Mouse (Mus musculus) Muller cell, postnatal 12 days (primary cell): Measurements from ENCODE around the gene Plxna4.

Source experiments
- DNase-seq: peaks from one replicate; pipeline ENCODE4 v3.0.0-alpha.2; 2015; ENCODE audit errors: inconsistent ontology term

Plxna4 gene

DNA sequence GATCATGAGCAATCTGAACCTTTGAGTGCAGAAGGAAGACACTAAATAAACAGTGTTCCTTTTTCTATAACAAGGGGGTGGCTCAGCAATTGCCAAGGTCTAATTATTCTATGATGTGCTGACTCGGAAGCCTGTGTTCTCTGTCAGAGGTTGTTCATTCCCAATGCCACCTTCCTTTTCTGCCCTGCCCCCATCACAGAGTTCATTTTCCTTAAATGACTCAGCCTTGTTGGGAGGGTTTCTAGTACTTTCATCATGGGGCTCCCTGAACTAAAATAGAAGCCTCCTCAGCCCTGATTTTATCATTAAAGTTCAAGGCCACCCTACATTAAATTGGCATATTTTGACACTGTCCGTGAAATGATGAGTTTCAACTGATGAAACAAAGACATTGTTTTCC is 242.0 kb downstream of the Plxna4 start:
- DNase-seq: no peak

DNA sequence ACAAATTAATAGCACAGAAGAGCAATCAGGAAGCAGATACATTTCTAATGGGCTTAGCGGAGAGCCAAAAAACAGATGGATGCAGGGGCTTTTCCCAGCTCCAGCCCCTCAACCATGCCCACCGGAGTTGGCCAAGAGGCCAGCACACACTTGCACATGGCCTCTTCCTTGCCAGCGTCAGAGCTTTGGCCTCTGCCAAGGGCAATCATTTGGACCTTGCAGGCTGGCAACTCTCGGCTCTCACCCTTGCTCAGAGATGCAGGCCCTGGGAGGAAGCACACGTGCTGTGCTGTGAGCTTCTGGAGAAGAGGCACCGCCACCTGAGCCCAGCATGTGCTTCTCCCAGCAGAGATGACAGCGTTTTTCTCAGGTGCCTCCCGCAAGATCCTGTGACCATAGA is 245.3 kb downstream of the Plxna4 start:
- DNase-seq: no peak

DNA sequence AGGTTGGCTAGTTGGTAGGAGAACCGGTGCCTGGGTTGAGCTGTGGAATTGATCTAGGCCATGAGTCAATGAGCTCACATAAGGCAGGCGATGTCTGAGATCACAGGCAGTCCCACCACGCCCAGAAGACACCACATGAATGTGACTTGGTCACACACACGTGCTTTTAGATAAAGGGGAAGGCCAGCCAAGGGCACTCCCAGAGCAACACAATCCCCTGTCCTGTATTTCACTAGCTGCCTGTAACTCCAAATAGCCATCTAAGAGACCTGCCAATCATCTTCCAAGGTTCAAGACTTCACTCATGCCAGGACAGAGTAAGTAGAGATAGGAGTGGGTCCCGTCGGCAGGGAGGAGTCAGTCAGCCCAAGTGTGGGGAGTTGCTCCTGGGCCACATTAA is 245.7 kb downstream of the Plxna4 start:
- no peak for DNase-seq

- no peak for DNase-seq
These were observed 249.5 kb downstream of the Plxna4 start for GRCm38 (mm10) chr6:32338416-32338943.

DNA sequence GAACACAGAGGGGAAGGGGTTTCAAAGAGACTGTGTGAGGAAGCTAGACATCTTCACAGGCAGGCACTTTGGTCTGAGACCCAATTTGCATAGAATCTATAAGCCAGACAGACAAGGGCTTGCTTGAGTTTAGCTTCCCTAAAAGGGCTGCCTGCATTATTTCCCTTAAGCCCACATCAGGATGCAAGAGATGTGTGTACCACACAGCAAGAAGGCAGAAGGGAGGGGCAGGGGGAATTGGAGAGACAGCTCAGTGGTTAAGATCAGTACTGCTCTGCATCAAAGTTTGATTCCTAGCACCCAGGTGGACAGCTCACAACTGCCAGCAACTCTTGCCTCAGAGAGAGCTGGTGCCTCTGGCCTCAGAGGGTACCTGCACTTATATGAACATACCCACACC is 256.7 kb downstream of the Plxna4 start:
- DNase-seq: no peak

DNA sequence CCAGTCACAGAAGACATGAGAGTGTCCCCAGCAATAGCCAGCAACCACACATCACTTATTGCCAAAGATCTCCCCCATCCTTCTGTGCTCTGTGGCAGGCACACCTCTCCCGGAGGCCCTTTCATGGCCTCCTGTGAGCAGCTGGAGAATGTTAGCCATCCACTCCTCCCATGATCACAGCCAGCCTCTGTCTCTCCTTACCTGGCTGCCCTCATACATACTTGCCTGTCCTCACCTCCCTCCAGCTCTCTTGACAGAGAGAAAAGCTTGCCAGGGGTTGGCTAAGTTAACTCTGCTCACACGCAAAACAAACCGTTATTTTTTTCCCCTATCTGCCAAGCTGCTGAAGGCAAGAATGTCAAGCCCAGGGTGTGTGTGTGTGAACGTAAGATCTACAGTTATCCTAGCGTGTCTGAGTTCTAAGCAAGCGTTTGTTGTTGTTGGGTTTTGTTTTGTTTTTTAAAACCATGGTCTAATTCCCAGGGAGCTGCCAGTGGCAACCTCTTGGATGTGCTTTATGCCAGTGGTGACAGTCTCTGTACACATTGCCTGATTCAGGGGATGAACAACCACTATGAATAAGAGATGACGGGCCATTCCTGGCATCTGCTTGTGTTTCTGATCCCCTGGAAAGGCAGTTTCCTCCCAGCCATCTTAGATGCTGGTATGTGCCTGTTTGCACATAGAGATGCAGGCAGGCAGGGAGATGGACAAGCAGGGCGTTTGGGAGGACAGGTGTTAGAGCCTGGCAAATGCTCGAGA is 257.8 kb downstream of the Plxna4 start:
- DNase-seq: no peak

DNA sequence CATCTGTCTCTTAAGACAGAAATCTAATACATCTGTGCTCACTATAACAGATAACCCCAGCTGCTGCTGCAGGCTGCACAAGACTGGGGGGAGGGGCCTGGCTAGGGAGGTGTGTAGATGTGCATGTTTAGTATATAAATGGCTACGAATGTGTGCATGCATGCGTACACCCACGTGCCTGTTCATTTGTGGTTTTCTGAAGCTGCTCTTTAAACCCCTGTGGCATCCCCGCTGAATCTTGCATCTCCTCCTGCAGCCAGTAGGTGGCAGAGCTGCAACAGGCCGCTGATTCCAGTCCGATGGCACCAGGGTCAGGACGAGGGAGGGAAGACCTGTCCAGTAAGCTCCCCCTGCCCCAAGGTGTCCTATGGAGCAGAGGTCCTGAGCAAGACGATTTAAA is 260.0 kb downstream of the Plxna4 start:
- peak; percentile 79 for DNase-seq

GRCm38 (mm10) chr6:32327173-32327572 is 260.8 kb downstream of the Plxna4 start:
- DNase-seq: peak; percentile 25

- no peak for DNase-seq
These were observed 261.6 kb downstream of the Plxna4 start for GRCm38 (mm10) chr6:32326406-32326805.

- no peak for DNase-seq
These were observed 262.1 kb downstream of the Plxna4 start for GRCm38 (mm10) chr6:32325851-32326250.

DNA sequence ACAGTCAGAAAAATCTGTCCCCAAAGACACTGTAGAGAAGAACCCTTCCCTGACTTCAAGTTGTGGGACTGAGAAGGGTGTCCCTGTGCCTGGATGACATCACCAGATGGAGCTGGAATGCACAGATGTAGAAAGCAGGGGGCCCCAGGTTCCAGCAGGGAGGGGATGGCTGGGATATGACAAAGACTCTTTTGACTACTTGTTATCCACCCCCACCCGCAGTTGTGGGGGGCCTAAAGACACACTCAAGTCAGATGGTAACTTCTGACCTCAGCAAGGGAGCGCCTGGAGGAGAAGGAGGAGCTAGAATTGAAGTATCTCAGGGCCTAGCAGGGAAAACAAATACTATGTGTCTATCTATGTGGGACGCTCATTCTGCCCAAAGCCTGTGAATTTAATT is 266.8 kb downstream of the Plxna4 start:
- no peak for DNase-seq

GRCm38 (mm10) chr6:32320254-32320653 is 267.7 kb downstream of the Plxna4 start:
- peak; percentile 0 for DNase-seq

DNA sequence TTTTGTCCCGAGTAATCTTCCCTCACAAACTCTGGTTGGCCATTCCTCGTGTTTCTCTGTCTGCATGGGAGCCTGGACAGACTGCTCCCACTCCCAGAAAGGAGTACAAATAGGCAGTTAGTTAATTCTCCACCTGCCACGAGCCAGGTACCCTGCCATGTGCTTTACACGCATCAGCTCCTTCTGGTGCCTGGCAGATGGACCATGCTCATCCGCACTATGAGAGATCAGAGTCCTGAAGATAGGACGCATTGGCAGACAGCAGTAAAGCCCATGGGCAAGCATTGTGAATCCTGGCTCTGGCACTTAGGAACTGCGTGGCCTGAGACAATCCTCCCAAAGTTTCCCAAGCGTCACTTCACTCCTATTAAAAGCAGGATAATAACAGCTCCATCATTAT is 270.5 kb downstream of the Plxna4 start:
- DNase-seq: no peak

DNA sequence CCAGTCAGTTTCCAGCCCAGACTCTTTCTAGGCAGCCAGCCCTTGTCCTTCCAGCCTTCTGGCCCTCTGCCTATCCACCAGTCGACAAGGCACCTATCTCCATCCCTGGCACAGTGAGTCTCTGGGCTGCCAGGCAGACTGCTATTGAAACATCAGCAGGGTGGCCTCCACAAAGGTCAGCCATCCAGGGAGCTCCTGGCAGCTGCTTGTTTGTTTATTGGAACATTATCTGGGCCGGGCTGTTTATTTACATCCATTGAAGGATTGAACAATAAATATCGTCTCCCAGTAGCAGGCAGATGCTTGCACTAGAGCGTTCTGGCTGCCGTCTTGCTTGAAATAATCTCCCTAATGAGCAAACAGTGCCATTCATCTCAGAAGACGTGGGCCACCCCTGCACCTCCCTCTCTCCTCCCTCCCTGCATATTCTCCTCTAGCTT is 273.0 kb downstream of the Plxna4 start:
- DNase-seq: no peak

DNA sequence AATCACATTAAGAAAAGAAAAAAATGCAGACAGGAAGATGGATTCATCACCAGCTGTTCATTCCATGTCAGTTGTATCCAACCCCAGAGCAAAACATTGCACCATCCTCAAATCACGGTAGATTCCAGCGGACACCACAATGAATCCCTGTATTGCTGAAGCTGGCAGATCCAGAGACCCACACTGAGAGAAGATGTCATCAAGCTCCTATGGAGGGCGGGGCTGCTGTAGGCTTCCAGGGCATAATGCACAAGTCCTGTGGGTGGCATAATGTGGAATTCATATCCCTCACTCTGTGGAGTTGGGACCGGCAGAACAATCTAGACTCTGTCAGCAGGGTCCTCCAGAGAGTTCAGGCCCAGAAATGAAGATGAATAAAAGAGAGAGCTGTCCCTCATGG is 278.8 kb downstream of the Plxna4 start:
- no peak for DNase-seq

DNA sequence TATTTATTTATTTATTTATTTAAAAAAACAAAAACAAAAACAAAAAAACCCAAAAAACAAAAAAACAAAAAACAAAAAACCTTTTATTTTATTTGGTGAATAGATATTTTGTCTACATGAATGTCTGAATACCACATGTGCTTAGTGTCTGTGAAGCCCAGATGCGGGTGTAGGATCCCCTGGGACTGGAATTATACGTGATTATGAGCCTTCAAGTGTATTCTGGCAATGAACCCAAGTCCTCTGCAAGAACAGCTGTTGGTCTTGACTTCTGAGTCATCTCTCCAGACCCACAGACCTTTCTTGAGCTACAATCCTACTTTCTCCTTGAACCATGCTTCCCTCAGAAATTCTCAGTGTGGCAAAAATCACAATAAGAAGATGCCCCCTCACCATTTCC is 287.4 kb downstream of the Plxna4 start:
- DNase-seq: no peak

DNA sequence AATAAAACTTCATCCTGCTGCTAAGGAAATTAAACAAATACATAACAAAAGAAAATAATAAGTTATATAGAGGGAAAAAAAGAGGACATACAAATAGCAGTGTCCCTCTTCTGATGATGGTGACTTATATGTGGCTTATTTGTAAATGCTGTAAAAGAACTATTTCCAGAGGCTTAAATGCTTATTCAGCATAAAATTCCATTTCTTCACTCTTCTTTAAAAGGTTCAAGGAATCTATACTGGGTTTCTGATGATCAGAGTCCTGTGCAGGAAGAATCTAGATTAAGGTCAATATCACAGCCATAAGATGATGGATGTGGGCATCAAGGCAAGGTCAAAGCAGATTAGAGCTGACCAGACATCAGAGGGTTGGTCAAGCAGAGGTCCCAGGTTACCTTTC is 306.5 kb downstream of the Plxna4 start:
- DNase-seq: no peak

DNA sequence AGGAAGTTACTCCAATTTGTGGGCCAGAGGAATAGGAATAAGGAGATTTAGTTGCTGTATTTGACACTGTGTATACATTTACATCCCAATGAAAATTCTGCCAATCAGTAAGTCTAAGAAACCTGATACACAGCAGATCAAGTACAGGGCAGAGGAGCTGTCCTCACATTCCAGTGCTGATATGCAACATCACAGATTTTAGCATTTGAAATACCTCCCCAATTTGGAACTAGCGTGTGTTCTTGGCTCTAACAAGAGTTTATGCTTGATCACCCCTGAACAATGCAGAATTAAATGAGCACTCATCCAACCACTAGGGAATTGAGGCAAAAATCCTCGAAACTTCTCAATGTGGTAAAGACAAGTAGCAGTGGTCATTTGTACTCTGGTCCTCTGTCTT is 307.3 kb downstream of the Plxna4 start:
- peak; percentile 71 for DNase-seq

DNA sequence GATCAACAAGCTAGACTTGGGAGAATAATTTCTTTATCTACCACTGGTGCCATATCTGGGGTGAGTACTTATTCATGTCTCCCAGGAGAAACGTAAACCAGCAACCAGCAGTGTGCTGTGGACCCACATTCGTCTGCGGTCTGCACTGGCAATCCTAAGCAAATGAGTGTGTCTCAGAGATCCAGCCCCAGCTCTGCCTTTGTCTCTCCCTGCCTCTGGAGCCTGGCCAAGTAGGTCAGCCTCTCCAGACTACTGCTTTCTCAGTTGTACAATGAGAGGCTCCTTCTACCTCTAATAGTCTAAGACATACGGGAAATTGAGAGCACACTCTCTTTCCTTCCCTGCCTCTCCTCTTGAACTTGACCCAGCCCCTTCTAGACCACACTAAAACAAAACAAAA is 316.5 kb downstream of the Plxna4 start:
- DNase-seq: peak; percentile 66

- DNase-seq: no peak
These were observed 321.9 kb downstream of the Plxna4 start for GRCm38 (mm10) chr6:32266085-32266484.

DNA sequence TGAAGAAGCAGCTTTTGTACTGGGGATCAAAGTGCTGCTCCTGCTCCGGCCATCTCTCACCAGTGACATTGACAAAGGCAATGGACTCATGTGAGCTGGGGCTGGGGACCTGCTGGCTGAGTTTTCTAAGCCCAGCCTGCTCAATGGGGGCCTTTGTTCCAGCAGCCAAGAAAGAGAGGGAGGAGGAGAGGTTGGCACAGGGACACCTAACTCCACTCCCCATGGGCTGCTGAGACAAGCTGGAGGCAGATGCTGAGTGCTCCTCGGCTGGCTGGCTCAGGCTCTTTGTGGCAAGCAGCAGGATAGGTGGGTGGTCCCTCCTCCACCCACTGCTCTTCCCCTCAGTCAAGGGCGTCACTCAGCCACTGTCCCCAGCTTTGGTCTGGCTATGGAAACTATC is 326.7 kb downstream of the Plxna4 start:
- peak; percentile 75 for DNase-seq

GRCm38 (mm10) chr6:32260341-32260740 is 327.7 kb downstream of the Plxna4 start:
- no peak for DNase-seq

DNA sequence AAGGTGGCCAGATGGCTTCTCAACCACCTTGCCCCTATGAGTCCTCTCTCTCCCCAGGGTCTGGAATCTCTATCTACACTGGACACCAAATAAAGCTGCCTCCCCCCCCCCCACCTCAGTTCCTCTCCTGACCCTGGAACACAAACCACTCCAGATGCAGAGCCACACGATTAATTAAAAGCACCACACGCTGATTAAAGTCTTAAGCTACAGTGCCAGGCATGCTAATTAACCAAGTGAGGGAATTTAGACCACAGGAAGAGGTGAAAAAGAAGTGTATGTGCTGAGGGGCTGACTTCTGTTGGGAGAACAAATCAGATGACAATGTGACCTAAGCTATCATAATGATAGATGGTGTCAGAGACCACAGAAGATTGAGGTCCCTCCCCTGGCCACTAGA is 332.8 kb downstream of the Plxna4 start:
- no peak for DNase-seq

- peak; percentile 10 for DNase-seq
These were observed 335.8 kb downstream of the Plxna4 start for GRCm38 (mm10) chr6:32252168-32252567.
